Mouse (Mus musculus): ENCODE data around the gene Rwdd2a.

Rwdd2a gene

DNA sequence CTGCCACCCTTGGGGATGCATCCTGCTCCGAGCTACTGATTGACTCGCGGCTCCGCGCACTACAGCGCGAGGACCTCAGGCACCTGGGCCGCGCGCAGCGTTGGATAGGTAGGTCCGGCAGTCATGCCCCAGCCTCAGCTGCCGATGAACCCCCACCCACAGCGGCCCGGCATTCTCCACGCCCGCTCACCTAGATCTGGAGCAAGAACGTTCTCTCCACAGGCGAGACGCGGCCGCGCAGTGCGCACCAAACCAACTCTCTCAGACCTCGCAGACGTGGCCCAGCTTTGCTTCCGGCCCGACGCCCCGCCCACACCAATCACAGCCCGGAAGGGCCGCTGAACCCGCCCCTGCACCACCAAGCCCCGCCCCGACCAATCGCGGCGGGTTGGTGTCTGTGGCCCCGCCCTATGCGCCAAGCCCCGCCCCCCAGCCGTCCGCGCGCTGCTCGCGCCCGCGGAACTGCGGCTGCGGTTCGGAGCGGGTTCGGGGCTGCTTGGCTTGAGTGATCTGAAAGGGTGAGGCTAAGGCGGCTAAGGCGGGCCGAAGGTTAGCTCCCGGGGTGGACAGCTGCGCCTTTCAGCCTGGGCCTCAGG lies at the start of gene Rwdd2a, which contains the start of gene Pgm3:
Gene Rwdd2a, plus strand, starts transcription at position 452 of the 596 bp plus-strand sequence.
Gene Pgm3, minus strand, starts transcription at position 303 of the 596 bp plus-strand sequence.
- DNase-seq, result peak; percentile 91 to 92

GRCm38 (mm10) chr9:86522335-86522734 lies 49.5 kb upstream of the Rwdd2a start:
- no peak for DNase-seq

DNA sequence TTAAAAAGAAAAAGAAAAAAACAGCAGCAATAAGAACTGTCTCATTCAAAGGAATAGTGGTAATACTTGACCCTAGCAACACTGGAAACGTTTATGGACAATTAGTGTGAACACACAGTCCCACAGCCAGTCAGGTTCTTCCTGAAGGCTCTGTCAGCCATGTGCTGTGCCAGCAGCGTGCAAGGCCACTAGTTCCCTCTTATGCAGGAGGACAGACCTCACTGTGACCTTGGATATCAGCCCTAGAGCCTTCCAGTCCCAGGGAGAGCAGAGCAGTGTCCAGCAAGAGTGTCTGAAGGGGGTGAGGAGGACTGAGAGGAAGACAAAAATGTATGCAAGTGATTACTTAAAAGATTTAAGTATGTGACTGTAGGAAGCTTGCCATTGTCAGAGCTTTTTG lies 46.2 kb upstream of the Rwdd2a start:
- no peak for DNase-seq

GRCm38 (mm10) chr9:86534071-86534470 lies 37.7 kb upstream of the Rwdd2a start:
- DNase-seq, result no peak

DNA sequence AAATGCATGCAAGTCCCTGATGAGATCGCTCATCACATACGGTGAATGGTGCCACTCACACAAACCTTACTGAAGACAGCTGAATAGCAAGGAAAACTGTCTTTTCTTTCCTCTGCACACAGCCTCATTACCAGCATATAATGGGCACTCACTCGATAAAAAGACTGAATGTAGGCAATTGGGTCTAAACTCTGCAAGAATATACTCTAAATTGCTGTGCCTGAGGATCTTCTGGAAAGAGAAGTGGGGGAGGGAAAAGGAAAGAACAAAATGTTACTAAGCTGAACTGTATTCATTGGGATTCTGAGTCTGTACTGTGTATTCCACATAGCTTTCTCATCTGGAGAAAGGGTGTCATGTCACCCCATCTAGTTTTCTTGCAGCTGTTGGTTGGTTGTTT lies 28.3 kb upstream of the Rwdd2a start:
- DNase-seq, result no peak

DNA sequence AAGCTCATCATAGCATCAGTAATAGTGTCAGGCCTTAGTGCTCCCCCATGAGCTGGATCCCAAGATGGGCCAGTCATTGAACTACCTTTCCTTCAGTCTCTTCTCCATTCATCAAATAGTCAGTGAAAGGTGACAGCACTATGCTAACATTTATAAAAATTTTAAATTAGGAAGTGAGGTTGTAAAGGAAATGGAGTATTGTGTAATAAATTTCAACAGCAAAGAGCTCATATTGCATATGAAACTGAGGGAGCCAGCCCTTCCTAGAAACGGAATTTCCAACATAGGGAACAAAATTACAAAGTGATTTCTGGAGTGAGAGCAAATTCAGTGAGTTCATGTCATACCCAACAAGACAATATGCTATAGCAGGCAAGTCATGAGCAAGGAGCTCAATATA lies 27.2 kb upstream of the Rwdd2a start:
- no peak for DNase-seq

- no peak for DNase-seq
These were observed 22.1 kb upstream of the Rwdd2a start for GRCm38 (mm10) chr9:86549637-86550162.

DNA sequence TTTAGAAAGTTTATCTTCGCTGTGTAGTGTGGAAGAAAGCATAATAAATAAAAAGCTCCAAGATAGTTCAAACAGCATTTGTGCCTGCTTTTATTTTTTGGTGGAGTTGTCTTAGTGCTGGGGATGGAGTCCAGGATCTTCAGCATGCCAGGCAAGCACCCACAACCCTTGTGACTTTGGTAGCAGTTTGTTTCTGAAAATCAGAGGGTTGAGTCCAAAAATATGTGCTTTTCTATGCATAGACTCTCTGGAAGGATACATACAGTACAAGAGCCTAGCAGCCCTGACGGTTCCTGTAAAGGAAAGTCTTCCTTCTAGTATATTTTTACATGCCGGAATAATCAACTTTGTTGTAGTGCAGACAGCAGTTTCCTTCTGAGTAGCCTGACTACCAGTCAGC lies 21.1 kb upstream of the Rwdd2a start:
- DNase-seq, result no peak

DNA sequence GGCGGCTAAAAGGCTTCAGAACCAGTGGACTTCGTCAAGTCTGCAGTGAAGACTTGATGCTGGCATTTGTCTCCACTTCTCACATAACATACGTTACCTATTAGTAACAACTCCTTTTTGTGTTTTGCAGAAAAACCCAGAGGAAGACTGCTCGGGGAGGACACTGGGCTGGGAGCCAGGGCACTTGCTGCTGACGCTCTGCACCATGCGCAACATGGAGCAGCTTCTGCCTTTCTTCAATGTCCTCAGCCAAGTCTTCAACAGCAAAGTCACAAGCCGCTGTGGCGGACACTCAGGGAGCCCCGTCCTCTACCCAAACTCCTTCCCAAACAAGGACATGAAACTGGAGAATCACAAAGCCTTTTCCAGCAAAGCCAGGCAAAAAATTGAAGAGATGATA lies 17.9 kb upstream of the Rwdd2a start:
- DNase-seq, result no peak

GRCm38 (mm10) chr9:86554641-86555040 lies 17.1 kb upstream of the Rwdd2a start:
- DNase-seq, result no peak

DNA sequence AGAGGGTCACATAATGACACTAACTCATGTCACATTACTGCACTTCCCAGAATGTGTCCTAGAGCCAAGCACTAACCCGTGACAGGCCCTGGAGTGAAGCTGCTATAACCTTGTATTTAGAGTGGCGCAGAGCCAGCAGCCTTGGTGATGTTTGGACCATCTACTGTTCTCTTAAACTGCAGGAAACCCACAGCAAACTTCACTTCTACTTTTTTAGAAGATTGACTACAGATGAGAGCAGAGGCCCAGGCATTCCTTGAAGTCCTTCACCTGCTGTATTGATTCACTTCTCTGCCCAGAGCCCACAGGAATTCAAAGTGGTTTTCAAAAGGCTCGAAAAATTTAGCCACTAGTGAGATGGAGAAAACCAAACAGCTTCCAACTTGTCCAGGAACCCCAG lies 11.2 kb upstream of the Rwdd2a start:
- DNase-seq, result no peak

GRCm38 (mm10) chr9:86569314-86569910 lies 2.4 kb upstream of the Rwdd2a start:
- DNase-seq, result no peak

GRCm38 (mm10) chr9:86570261-86570890 lies 1.4 kb upstream of the Rwdd2a start:
- DNase-seq, result no peak

- no peak for DNase-seq
These were observed 845 bp upstream of the Rwdd2a start for GRCm38 (mm10) chr9:86570946-86571345.

GRCm38 (mm10) chr9:86572196-86572595 lies 405 bp downstream of the Rwdd2a start:
- no peak for DNase-seq

GRCm38 (mm10) chr9:86572636-86573291 lies 973 bp downstream of the Rwdd2a start:
- peak; percentile 65 to 74 for DNase-seq

- DNase-seq, result no peak
These were observed 2.0 kb downstream of the Rwdd2a start for GRCm38 (mm10) chr9:86573616-86574303.

GRCm38 (mm10) chr9:86575178-86575577 lies 3.4 kb downstream of the Rwdd2a start:
- no peak for DNase-seq

DNA sequence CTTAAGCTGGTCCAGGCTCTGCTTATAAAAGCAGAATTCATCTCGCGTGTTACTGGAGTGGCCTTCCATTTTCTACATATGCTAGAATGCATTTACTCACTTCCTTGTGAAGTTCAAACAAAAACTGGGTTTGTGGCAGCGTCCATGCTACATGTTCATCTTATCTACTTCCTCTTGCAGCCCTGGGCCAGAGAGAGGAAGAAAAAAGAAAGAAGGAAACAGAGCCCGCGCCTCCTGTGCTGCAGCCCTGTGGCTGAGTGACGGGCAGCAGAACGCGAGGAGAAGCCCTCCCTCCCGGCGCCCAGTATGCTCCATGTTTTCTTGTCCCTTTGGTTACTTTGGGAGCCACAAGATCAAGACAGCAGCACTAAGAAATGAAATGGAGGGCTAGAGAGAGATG lies 7.9 kb downstream of the Rwdd2a start:
- no peak for DNase-seq

DNA sequence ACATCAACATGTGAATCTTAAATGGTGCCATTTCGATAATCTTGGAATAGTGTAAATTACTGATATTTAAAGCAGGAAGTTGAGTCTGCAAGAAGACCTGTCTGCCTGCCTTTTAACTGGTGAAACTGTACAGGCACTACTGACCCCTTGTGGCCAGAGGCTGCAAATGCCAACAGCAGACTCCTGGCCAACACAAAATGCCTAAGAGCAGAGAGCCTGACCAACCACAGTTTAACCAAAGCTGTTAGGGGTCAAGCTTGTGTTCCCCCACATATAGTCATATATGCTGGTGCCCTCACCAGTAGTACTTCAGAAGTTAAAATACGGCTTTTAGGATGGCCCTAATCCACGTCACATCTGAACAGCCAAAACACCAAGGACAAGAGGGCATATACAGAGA lies 11.9 kb downstream of the Rwdd2a start:
- peak; percentile 32 to 42 for DNase-seq

DNA sequence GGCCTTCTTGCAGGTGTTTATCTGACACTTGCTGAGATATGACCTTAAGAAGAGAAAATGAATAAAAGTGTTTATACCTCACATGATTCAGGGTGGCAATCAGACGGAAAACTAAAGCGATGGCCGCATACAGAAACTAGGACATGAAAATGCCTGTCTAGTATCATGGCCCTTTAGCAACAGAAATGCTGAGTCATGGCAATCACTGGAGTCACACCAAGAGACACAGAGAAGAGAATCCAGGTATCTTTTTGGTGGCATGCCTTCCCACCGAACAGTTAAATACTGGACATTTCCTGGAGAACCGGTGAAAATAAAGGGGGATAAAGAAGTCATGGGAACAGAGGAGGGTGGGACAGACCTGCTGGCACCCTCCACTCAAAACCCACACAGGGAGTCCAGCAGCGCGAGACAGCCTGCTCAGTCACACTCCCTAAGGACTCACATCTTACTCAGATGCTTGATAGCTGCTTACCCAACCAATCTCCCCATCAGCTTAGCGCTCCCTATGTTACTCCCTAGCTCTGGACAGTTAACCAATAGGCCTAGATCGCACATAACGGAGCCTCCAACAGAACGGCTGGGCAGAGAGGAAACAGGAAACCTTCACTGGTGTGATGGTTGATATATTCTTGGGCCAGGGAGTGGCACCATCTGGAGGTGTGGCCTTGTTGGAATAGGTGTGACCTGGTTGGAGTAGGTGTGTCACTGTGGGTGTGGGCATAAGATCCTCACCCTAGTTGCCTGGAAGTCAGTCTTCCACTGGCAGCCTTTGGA lies 15.4 kb downstream of the Rwdd2a start:
- DNase-seq, result no peak

Data from thymus, adult 18-20 months (tissue).